Mouse (Mus musculus) midbrain, embryonic 14.5 days (tissue): ENCODE data around the gene Ankrd65. TPM values are rescaled to one million over a fixed set of nuclear protein-coding genes. Genes with fewer than 3 reads are reported as not detected.
"Not testable (repeated sequence)": the region's sequence is repeated elsewhere in the genome, so short reads cannot be mapped to it uniquely, and the experiment has no call there.

ENCODE experiments used
- ATAC-seq: fragments of 200-750 bp; cut with Nextera tagmentation; 2 replicates; pipeline ENCODE4 v1.8.0; 2017; ENCODE audit warnings: moderate number of reproducible peaks, moderate library complexity; ENCODE audit not compliant: low FRiP score, low TSS enrichment
- DNase-seq: peaks from one replicate; pipeline ENCODE4 v3.0.0-alpha.2; 2015
- H3K27ac ChIP-seq: fragments of 300-500 bp; sonication (generic); replicated peaks from 2 replicates; pipeline ENCODE4 v1.5.1; 2014; ENCODE audit warnings: mild to moderate bottlenecking, low read depth, low read length, moderate library complexity
- H3K27me3 ChIP-seq: fragments of 300-500 bp; sonication (generic); 2 replicates; pipeline ENCODE4 v1.6.1; 2014; ENCODE audit warnings: low read length, control low read depth, mixed read lengths; ENCODE audit not compliant: control insufficient read depth, insufficient read depth
- H3K36me3 ChIP-seq: fragments of 300-500 bp; sonication (generic); 2 replicates; pipeline ENCODE4 v1.6.1; 2014; ENCODE audit warnings: low read length, control low read depth; ENCODE audit not compliant: control insufficient read depth, insufficient read depth
- H3K4me1 ChIP-seq: fragments of 300-500 bp; sonication (generic); 2 replicates; pipeline ENCODE4 v1.6.1; 2014; ENCODE audit warnings: mild to moderate bottlenecking, antibody characterized with exemption, low read length, control low read depth; ENCODE audit not compliant: control insufficient read depth, insufficient read depth
- H3K4me2 ChIP-seq: fragments of 300-500 bp; sonication (generic); 2 replicates; pipeline ENCODE4 v1.6.1; 2014; ENCODE audit warnings: mild to moderate bottlenecking, low read length, moderate library complexity
- H3K4me3 ChIP-seq: fragments of 300-500 bp; sonication (generic); replicated peaks from 2 replicates; pipeline ENCODE4 v1.5.1; 2014; ENCODE audit warnings: low read depth, low read length
- H3K9ac ChIP-seq: fragments of 300-500 bp; sonication (generic); replicated peaks from 2 replicates; pipeline ENCODE4 v1.6.1; 2014; ENCODE audit warnings: mild to moderate bottlenecking, low read length, moderate library complexity
- H3K9me3 ChIP-seq: fragments of 300-500 bp; sonication (generic); 2 replicates; pipeline ENCODE4 v1.6.1; 2016; ENCODE audit warnings: low read length, control low read depth, mixed read lengths; ENCODE audit not compliant: control insufficient read depth
- WGBS: fragments of 180-500 bp; shearing (Covaris S2); extraction: QIAGEN DNeasy Blood & Tissue Kit; methylation state at CpG from one replicate; pipeline ENCODE4 v1.1.7; 2014; 5-methylcytosine and 5-hydroxymethylcytosine counted together
- polyA plus RNA-seq: library from polyadenylated mRNA; unstranded; fragments of >200 nt; fragmentation: Nextera tagmentation; extraction: Ambion mirVana; gene quantifications from 2 replicates; pipeline ENCODE4 v1.2.1, GENCODE M21; 2014

Gene Ankrd65
- not detected in 2 replicates for polyA plus RNA-seq

- no peaks in the 10 kb centered on the region for H3K9me3 ChIP-seq
- WGBS, result 77% methylated on average over 3 of the region's 3 CpGs
- H3K27ac ChIP-seq, result no peak within 1 kb of the TSS
- H3K4me3 ChIP-seq, result no peak within 1 kb of the TSS
- no peak for DNase-seq
- H3K36me3 ChIP-seq, result no peaks in the 10 kb centered on the region
- H3K4me1 ChIP-seq, result no peaks in the 10 kb centered on the region
- no peak within 1 kb of the TSS for H3K9ac ChIP-seq
- H3K4me2 ChIP-seq, result no peak within 1 kb of the TSS
- no peak for ATAC-seq
- no peaks in the 10 kb centered on the region for H3K27me3 ChIP-seq
Measured at GRCm38 (mm10) chr4:155790021-155790489, at the start of gene Ankrd65. Gene Ankrd65 (plus strand): TSS chr4:155790439.

DNA sequence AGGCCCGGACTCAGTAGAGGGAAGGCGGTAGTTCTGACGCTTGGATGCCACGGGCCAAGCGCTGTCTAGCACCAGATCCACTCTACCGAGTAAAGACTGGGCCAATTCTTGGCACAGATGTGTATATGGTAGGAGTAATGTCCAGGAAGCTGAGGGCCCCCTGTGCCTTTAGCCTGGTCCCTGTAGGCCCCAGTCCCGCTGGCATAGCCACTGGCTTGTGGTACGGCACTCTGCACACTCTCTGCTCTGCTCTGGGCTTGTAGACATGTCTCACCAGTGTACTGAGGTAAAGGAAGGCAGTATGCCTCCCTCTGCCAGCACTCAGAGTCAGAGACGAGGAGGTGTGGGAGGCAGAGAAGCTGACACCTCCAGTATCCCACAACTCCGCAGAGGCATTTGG is 49.6 kb upstream of the Ankrd65 start:
- not testable (repeated sequence) for DNase-seq, H3K27me3 ChIP-seq, H3K27ac ChIP-seq, H3K9me3 ChIP-seq, H3K4me3 ChIP-seq, H3K4me2 ChIP-seq, ATAC-seq, H3K9ac ChIP-seq
- peaks cover 10% of the 10 kb centered on the region for H3K4me1 ChIP-seq
- 95% methylated on average over 10 of the region's 10 CpGs for WGBS
- peaks cover 86% of the 10 kb centered on the region for H3K36me3 ChIP-seq

DNA sequence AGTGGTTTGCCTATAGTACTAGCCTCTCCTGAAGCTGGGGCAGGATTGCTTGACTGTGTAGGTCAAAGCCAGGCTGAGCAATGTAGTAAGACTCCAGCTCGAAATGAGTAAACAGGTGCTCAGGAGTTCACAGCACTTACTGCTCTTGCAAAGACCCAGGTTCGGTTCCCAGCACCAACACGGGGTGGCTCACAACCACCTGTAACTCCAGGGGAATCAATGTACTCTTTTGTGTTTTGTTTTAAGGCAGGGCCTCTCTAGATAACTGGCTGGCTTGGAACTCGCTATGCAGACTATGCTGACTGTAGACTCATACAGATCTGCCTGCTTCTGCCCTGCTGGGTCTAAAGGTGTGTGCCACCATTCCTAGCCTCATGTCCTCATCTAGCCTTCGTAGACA is 47.6 kb upstream of the Ankrd65 start:
- Histone ChIP-seq H3K27ac (no peak overlapping the region), H3K9me3 (no peaks in the 10 kb centered on the region), H3K4me2 (no peak overlapping the region), H3K27me3 (no peaks in the 10 kb centered on the region), H3K36me3 (peaks cover 93% of the 10 kb centered on the region), H3K4me3 (no peak overlapping the region), H3K9ac (no peak overlapping the region), H3K4me1 (no peaks in the 10 kb centered on the region)
- WGBS, result 95% methylated on average over 5 of the region's 5 CpGs
- no peak for ATAC-seq
- DNase-seq, result no peak

DNA sequence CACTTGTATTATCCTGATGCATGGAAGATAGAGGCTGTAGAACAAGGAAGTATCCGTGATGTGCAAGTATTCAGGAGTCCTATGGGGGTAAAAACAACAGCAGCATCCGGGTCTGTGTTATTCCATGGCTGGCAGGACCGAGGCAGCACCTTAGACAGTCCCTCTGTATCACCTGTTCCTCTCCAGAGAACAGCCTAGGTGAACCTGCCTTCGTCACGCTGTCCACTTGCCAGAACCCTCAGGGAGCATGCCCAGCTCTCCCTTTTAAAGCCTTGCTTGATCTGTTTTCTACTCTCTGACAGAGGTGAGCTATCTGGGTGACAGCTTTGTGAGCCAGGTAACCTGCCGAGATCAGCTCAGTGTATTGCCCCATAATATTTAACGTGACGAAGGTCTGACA is 45.8 kb upstream of the Ankrd65 start:
- H3K4me2 ChIP-seq, result no peak overlapping the region
- H3K9ac ChIP-seq, result no peak overlapping the region
- no peaks in the 10 kb centered on the region for H3K4me1 ChIP-seq
- no peak overlapping the region for H3K4me3 ChIP-seq
- WGBS, result 86% methylated on average over 8 of the region's 8 CpGs
- no peaks in the 10 kb centered on the region for H3K9me3 ChIP-seq
- DNase-seq (no peak), ATAC-seq (no peak)
- H3K27ac ChIP-seq, result no peak overlapping the region
- H3K27me3 ChIP-seq, result no peaks in the 10 kb centered on the region
- H3K36me3 ChIP-seq, result peaks cover 97% of the 10 kb centered on the region

GRCm38 (mm10) chr4:155745136-155745535 is 45.1 kb upstream of the Ankrd65 start:
- Histone ChIP-seq H3K4me2 (no peak overlapping the region), H3K36me3 (peaks cover 97% of the 10 kb centered on the region), H3K27ac (no peak overlapping the region), H3K4me3 (no peak overlapping the region), H3K9ac (no peak overlapping the region), H3K4me1 (no peaks in the 10 kb centered on the region), H3K9me3 (no peaks in the 10 kb centered on the region), H3K27me3 (no peaks in the 10 kb centered on the region)
- ATAC-seq, result no peak
- WGBS, result 94% methylated on average over 5 of the region's 5 CpGs
- DNase-seq, result no peak

DNA sequence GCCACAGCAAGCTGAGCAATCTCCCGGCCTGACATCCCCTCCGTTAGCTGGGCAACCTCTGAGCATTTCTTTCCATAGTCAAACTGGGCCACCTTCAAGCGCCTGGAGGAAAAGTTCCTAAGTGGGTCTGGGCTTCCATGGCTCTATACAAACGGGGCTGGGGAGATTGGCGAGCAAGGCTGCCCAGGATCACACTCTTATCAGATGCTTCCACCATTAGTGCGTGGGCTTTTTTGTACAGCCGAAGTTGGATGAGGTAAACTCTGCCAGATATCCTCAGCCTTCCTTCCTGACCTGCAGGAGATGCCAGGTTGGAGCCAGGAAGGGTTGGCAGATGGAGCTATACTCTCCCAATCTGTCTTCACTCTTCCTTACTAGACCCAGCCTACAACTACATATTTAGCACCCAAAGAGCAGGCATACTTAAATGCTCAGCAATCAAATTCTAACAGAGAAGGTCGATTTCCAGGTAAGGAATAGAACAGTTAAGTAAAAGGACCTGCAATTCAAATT is 44.1 kb upstream of the Ankrd65 start:
- DNase-seq, result no peak
- WGBS, result 89% methylated on average over 8 of the region's 8 CpGs
- H3K4me1 ChIP-seq, result no peaks in the 10 kb centered on the region
- no peak for ATAC-seq
- H3K9ac ChIP-seq, result no peak overlapping the region
- H3K36me3 ChIP-seq, result peaks cover 97% of the 10 kb centered on the region
- H3K4me2 ChIP-seq, result no peak overlapping the region
- no peak overlapping the region for H3K27ac ChIP-seq
- no peak overlapping the region for H3K4me3 ChIP-seq
- no peaks in the 10 kb centered on the region for H3K9me3 ChIP-seq
- no peaks in the 10 kb centered on the region for H3K27me3 ChIP-seq

- H3K9ac ChIP-seq, result no peak overlapping the region
- H3K36me3 ChIP-seq, result peaks cover 97% of the 10 kb centered on the region
- DNase-seq, result no peak
Measured at GRCm38 (mm10) chr4:155746575-155747490, 43.4 kb upstream of the Ankrd65 start.

DNA sequence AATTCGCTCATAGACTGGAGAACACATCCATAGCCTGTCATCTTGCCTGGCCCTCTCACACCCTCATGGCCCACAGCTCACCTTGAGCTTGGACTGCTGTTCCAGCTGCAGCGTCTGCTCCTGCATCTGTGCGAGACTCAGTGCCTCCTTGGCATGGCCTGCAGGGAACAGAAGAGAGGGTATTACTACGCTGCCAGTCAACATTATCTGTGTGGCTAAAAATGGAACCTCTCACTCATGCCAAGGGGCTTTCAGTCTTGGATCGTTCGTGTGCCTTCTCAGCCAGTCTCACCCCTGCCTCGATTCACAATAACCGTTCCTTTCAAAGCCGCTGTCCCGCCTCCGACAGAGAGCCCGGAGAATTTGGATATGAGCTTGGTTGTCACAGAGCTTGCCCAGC is 33.2 kb upstream of the Ankrd65 start:
- no peaks in the 10 kb centered on the region for H3K27me3 ChIP-seq
- H3K9me3 ChIP-seq, result no peaks in the 10 kb centered on the region
- ATAC-seq (no peak), DNase-seq (no peak)
- H3K27ac ChIP-seq, result no peak overlapping the region
- no peak overlapping the region for H3K9ac ChIP-seq
- peaks cover 14% of the 10 kb centered on the region for H3K4me1 ChIP-seq
- 95% methylated on average over 12 of the region's 12 CpGs for WGBS
- no peak overlapping the region for H3K4me3 ChIP-seq
- H3K36me3 ChIP-seq, result peaks cover 47% of the 10 kb centered on the region
- no peak overlapping the region for H3K4me2 ChIP-seq

More at GRCm38 (mm10) chr4:155746575-155747490, 43.4 kb upstream of the Ankrd65 start:
- Histone ChIP-seq H3K9me3 (no peaks in the 10 kb centered on the region), H3K4me3 (no peak overlapping the region), H3K27ac (no peak overlapping the region), H3K4me2 (no peak overlapping the region), H3K27me3 (no peaks in the 10 kb centered on the region), H3K4me1 (no peaks in the 10 kb centered on the region)
- ATAC-seq, result no peak
- 87% methylated on average over 17 of the region's 17 CpGs for WGBS
